Mouse (Mus musculus): ENCODE data around the gene Crebrf.

The Crebrf gene

GRCm38 (mm10) chr17:26778430-26779100, 63.1 kb downstream of the Crebrf start:
- DNase-seq (ENCODE audit: low read depth, low spot score): no peak

GRCm38 (mm10) chr17:26779471-26779870, 64.0 kb downstream of the Crebrf start:
- DNase-seq (ENCODE audit: low read depth, low spot score): no peak

GRCm38 (mm10) chr17:26780750-26781571, 65.5 kb downstream of the Crebrf start, which contains the start of gene Bnip1:
TSS of gene Bnip1 (plus strand) at chr17:26781066.
- peak; percentile 61 for DNase-seq (ENCODE audit: low read depth, low spot score)

GRCm38 (mm10) chr17:26781610-26782043, 66.2 kb downstream of the Crebrf start:
- DNase-seq (ENCODE audit: low read depth, low spot score): no peak

- DNase-seq (ENCODE audit: low read depth, low spot score): no peak
Observed at GRCm38 (mm10) chr17:26784525-26784924, 69.1 kb downstream of the Crebrf start.

- no peak for DNase-seq (ENCODE audit: low read depth, low spot score)
Observed at GRCm38 (mm10) chr17:26786586-26786985, 71.1 kb downstream of the Crebrf start.

- DNase-seq (ENCODE audit: low read depth, low spot score): no peak
Observed at GRCm38 (mm10) chr17:26788986-26789385, 73.5 kb downstream of the Crebrf start.

- DNase-seq (ENCODE audit: low read depth, low spot score): no peak
Observed at GRCm38 (mm10) chr17:26789460-26790268, 74.2 kb downstream of the Crebrf start.

- no peak for DNase-seq (ENCODE audit: low read depth, low spot score)
Observed at GRCm38 (mm10) chr17:26790269-26791214, 75.1 kb downstream of the Crebrf start.

- DNase-seq (ENCODE audit: low read depth, low spot score): no peak
Observed at GRCm38 (mm10) chr17:26791580-26791979, 76.1 kb downstream of the Crebrf start.

- DNase-seq (ENCODE audit: low read depth, low spot score): no peak
Observed at GRCm38 (mm10) chr17:26792096-26792495, 76.6 kb downstream of the Crebrf start.

GRCm38 (mm10) chr17:26793068-26793765, 77.8 kb downstream of the Crebrf start:
- no peak for DNase-seq (ENCODE audit: low read depth, low spot score)

GRCm38 (mm10) chr17:26794744-26795143, 79.3 kb downstream of the Crebrf start:
- peak; percentile 9 for DNase-seq (ENCODE audit: low read depth, low spot score)

- DNase-seq (ENCODE audit: low read depth, low spot score): no peak
Observed at GRCm38 (mm10) chr17:26795386-26795785, 79.9 kb downstream of the Crebrf start.

- no peak for DNase-seq (ENCODE audit: low read depth, low spot score)
Observed at GRCm38 (mm10) chr17:26797379-26798128, 82.1 kb downstream of the Crebrf start.

GRCm38 (mm10) chr17:26802886-26803285, 87.4 kb downstream of the Crebrf start:
- no peak for DNase-seq (ENCODE audit: low read depth, low spot score)

GRCm38 (mm10) chr17:26812607-26813006, 97.2 kb downstream of the Crebrf start:
- DNase-seq (ENCODE audit: low read depth, low spot score): no peak

- DNase-seq (ENCODE audit: low read depth, low spot score): no peak
Observed at GRCm38 (mm10) chr17:26813497-26813896, 98.0 kb downstream of the Crebrf start.

- no peak for DNase-seq (ENCODE audit: low read depth, low spot score)
Observed at GRCm38 (mm10) chr17:26816810-26817209, 101.4 kb downstream of the Crebrf start.
